Mouse (Mus musculus) liver, embryonic 11.5 days (tissue): ENCODE measurements around the gene Gm49368. TPM values are rescaled to one million over a fixed set of nuclear protein-coding genes. Genes with fewer than 3 reads are reported as not detected.
A peak's percentile ranks its signal among the peaks of the same experiment; 100 is the strongest.

Experiments
- ATAC-seq: fragments of 200-750 bp; cut with Nextera tagmentation; replicated peaks from 2 replicates; pipeline ENCODE4 v1.8.0; 2017; ENCODE audit warnings: moderate number of reproducible peaks, mild to moderate bottlenecking, moderate TSS enrichment, moderate library complexity; ENCODE audit not compliant: low FRiP score
- DNase-seq: peaks from one replicate; pipeline ENCODE4 v3.0.0-alpha.2; 2017; ENCODE audit warnings: low spot score
- H3K27ac ChIP-seq: fragments of 300-500 bp; sonication (generic); 2 replicates; pipeline ENCODE4 v1.5.1; 2014; ENCODE audit warnings: mild to moderate bottlenecking, low read depth, low read length, control low read depth
- H3K27me3 ChIP-seq: fragments of 300-500 bp; sonication (generic); replicated peaks from 2 replicates; pipeline ENCODE4 v1.6.1; 2014; ENCODE audit warnings: low read length, mixed read lengths; ENCODE audit not compliant: control insufficient read depth, insufficient read depth
- H3K36me3 ChIP-seq: fragments of 300-500 bp; sonication (generic); 2 replicates; pipeline ENCODE4 v1.6.1; 2014; ENCODE audit warnings: mild to moderate bottlenecking, low read length, moderate library complexity, mixed read lengths; ENCODE audit not compliant: control insufficient read depth, insufficient read depth
- H3K4me1 ChIP-seq: fragments of 300-500 bp; sonication (generic); replicated peaks from 2 replicates; pipeline ENCODE4 v1.6.1; 2014; ENCODE audit warnings: low read length, mixed read lengths; ENCODE audit not compliant: control insufficient read depth, insufficient read depth
- H3K4me2 ChIP-seq: fragments of 300-500 bp; sonication (generic); 2 replicates; pipeline ENCODE4 v1.6.1; 2014; ENCODE audit warnings: mild to moderate bottlenecking, control low read depth, moderate library complexity
- H3K4me3 ChIP-seq: fragments of 300-500 bp; sonication (generic); 2 replicates; pipeline ENCODE4 v1.5.1; 2014; ENCODE audit warnings: low read depth, low read length, control low read depth
- H3K9ac ChIP-seq: fragments of 300-500 bp; sonication (generic); 2 replicates; pipeline ENCODE4 v1.6.1; 2014; ENCODE audit warnings: low read depth, low read length, control low read depth
- H3K9me3 ChIP-seq: fragments of 300-500 bp; sonication (generic); 2 replicates; pipeline ENCODE4 v1.6.1; 2016; ENCODE audit warnings: low read length, inconsistent platforms, mixed read lengths; ENCODE audit not compliant: control insufficient read depth
- WGBS: fragments of 180-500 bp; shearing (Covaris S2); extraction: QIAGEN DNeasy Blood & Tissue Kit; methylation state at CpG from one replicate; pipeline ENCODE4 v1.1.7; 2014; 5-methylcytosine and 5-hydroxymethylcytosine counted together
- polyA plus RNA-seq: library from polyadenylated mRNA; unstranded; fragments of >200 nt; fragmentation: Nextera tagmentation; extraction: Ambion mirVana; gene quantifications from 2 replicates; pipeline ENCODE4 v1.2.1, GENCODE M21; 2014

Gene Gm49368
- polyA plus RNA-seq, 1 experiment from 2014 or later = not detected

GRCm38 (mm10) chr7:128063211-128063781 lies 813 bp downstream of the Gm49368 start:
- no peak overlapping the region for H3K4me3 ChIP-seq
- no peaks in the 10 kb centered on the region for H3K4me1 ChIP-seq
- no peak for DNase-seq
- no peaks in the 10 kb centered on the region for H3K36me3 ChIP-seq
- H3K27me3 ChIP-seq = no peaks in the 10 kb centered on the region
- H3K27ac ChIP-seq = no peak overlapping the region
- WGBS = 70% methylated on average over 6 of the region's 6 CpGs
- no peak for ATAC-seq
- no peak overlapping the region for H3K4me2 ChIP-seq
- no peaks in the 10 kb centered on the region for H3K9me3 ChIP-seq
- H3K9ac ChIP-seq = no peak overlapping the region

GRCm38 (mm10) chr7:128065547-128065946 lies 3.1 kb downstream of the Gm49368 start:
- Histone ChIP-seq H3K27me3 (no peaks in the 10 kb centered on the region), H3K27ac (no peak overlapping the region), H3K4me2 (no peak overlapping the region), H3K9me3 (no peaks in the 10 kb centered on the region), H3K4me1 (no peaks in the 10 kb centered on the region), H3K9ac (no peak overlapping the region), H3K36me3 (no peaks in the 10 kb centered on the region), H3K4me3 (no peak overlapping the region)
- ATAC-seq = no peak
- no peak for DNase-seq
- WGBS = 55% methylated on average over 5 of the region's 5 CpGs

- H3K9me3 ChIP-seq = no peaks in the 10 kb centered on the region
- H3K4me2 ChIP-seq = no peak overlapping the region
- H3K36me3 ChIP-seq = no peaks in the 10 kb centered on the region
- H3K9ac ChIP-seq = no peak overlapping the region
- H3K27me3 ChIP-seq = no peaks in the 10 kb centered on the region
- DNase-seq (no peak), ATAC-seq (no peak)
- H3K4me1 ChIP-seq = no peaks in the 10 kb centered on the region
- H3K4me3 ChIP-seq = no peak overlapping the region
- H3K27ac ChIP-seq = no peak overlapping the region
- WGBS = 37% methylated on average over 3 of the region's 3 CpGs
These were observed 5.4 kb downstream of the Gm49368 start for GRCm38 (mm10) chr7:128067847-128068246.

GRCm38 (mm10) chr7:128069844-128070243 lies 7.4 kb downstream of the Gm49368 start:
- Histone ChIP-seq H3K4me3 (no peak overlapping the region), H3K4me1 (no peaks in the 10 kb centered on the region), H3K9me3 (no peaks in the 10 kb centered on the region), H3K4me2 (no peak overlapping the region), H3K27me3 (no peaks in the 10 kb centered on the region), H3K36me3 (no peaks in the 10 kb centered on the region), H3K27ac (no peak overlapping the region), H3K9ac (no peak overlapping the region)
- ATAC-seq (no peak), DNase-seq (no peak)
- 74% methylated on average over 2 of the region's 2 CpGs for WGBS

GRCm38 (mm10) chr7:128071816-128072215 lies 9.3 kb downstream of the Gm49368 start:
- DNase-seq (no peak), ATAC-seq (no peak)
- WGBS = 58% methylated on average over 4 of the region's 4 CpGs
- Histone ChIP-seq H3K4me2 (no peak overlapping the region), H3K9ac (no peak overlapping the region), H3K36me3 (no peaks in the 10 kb centered on the region), H3K27me3 (no peaks in the 10 kb centered on the region), H3K27ac (no peak overlapping the region), H3K4me3 (no peak overlapping the region), H3K4me1 (no peaks in the 10 kb centered on the region), H3K9me3 (no peaks in the 10 kb centered on the region)

- ATAC-seq (no peak), DNase-seq (peak; percentile 20)
- Histone ChIP-seq H3K9me3 (no peaks in the 10 kb centered on the region), H3K27ac (no peak overlapping the region), H3K9ac (no peak overlapping the region), H3K4me2 (no peak overlapping the region), H3K4me1 (no peaks in the 10 kb centered on the region), H3K27me3 (no peaks in the 10 kb centered on the region), H3K4me3 (no peak overlapping the region), H3K36me3 (no peaks in the 10 kb centered on the region)
- WGBS = 84% methylated on average over 8 of the region's 8 CpGs
These were observed 17.5 kb downstream of the Gm49368 start for GRCm38 (mm10) chr7:128080012-128080411.

GRCm38 (mm10) chr7:128089141-128089540 lies 26.7 kb downstream of the Gm49368 start:
- no peak for DNase-seq
- Histone ChIP-seq H3K9ac (no peak overlapping the region), H3K27me3 (no peaks in the 10 kb centered on the region), H3K4me2 (no peak overlapping the region), H3K9me3 (no peaks in the 10 kb centered on the region), H3K4me3 (no peak overlapping the region), H3K27ac (no peak overlapping the region), H3K4me1 (no peaks in the 10 kb centered on the region), H3K36me3 (no peaks in the 10 kb centered on the region)
- 62% methylated on average over 7 of the region's 7 CpGs for WGBS
- ATAC-seq = no peak

GRCm38 (mm10) chr7:128098135-128098534 lies 35.7 kb downstream of the Gm49368 start:
- Histone ChIP-seq H3K27me3 (no peaks in the 10 kb centered on the region), H3K27ac (no peak overlapping the region), H3K4me1 (no peaks in the 10 kb centered on the region), H3K9ac (no peak overlapping the region), H3K9me3 (no peaks in the 10 kb centered on the region), H3K4me3 (no peak overlapping the region), H3K36me3 (no peaks in the 10 kb centered on the region), H3K4me2 (no peak overlapping the region)
- no peak for DNase-seq
- no peak for ATAC-seq
- WGBS = 76% methylated on average over 1 of the region's 1 CpGs

- H3K36me3 ChIP-seq = no peaks in the 10 kb centered on the region
- no peak overlapping the region for H3K4me3 ChIP-seq
- H3K9me3 ChIP-seq = no peaks in the 10 kb centered on the region
- DNase-seq (no peak), ATAC-seq (no peak)
- no peaks in the 10 kb centered on the region for H3K27me3 ChIP-seq
- H3K4me2 ChIP-seq = no peak overlapping the region
- H3K9ac ChIP-seq = no peak overlapping the region
- WGBS = 72% methylated on average over 2 of the region's 2 CpGs
- no peaks in the 10 kb centered on the region for H3K4me1 ChIP-seq
- H3K27ac ChIP-seq = no peak overlapping the region
These were observed 38.4 kb downstream of the Gm49368 start for GRCm38 (mm10) chr7:128100742-128101357.
